Mouse (Mus musculus): ENCODE data around the gene Wwp2.

- no peak for TF ChIP-seq CTCF (IDR thresholded peaks at IDR 0.05; ENCODE audit: borderline replicate concordance, extremely low read depth, insufficient read depth, insufficient read length)
- no peak for TF ChIP-seq POLR2A (IDR thresholded peaks at IDR 0.05; ENCODE audit: borderline replicate concordance, extremely low read depth, insufficient read depth, insufficient read length, poor library complexity, severe bottlenecking)
These were observed 55.7 kb downstream of the Wwp2 start for GRCm38 (mm10) chr8:107491831-107492230.

Data from brain, embryonic 14.5 days (tissue).